Mouse (Mus musculus): ENCODE measurements around the gene Nsmce4a. TPM values are rescaled to one million over a fixed set of nuclear protein-coding genes. Genes with fewer than 3 reads are reported as not detected.

Gene Nsmce4a
- polyA plus RNA-seq, 1 experiment from 2014 or later, result 89.6 TPM

DNA sequence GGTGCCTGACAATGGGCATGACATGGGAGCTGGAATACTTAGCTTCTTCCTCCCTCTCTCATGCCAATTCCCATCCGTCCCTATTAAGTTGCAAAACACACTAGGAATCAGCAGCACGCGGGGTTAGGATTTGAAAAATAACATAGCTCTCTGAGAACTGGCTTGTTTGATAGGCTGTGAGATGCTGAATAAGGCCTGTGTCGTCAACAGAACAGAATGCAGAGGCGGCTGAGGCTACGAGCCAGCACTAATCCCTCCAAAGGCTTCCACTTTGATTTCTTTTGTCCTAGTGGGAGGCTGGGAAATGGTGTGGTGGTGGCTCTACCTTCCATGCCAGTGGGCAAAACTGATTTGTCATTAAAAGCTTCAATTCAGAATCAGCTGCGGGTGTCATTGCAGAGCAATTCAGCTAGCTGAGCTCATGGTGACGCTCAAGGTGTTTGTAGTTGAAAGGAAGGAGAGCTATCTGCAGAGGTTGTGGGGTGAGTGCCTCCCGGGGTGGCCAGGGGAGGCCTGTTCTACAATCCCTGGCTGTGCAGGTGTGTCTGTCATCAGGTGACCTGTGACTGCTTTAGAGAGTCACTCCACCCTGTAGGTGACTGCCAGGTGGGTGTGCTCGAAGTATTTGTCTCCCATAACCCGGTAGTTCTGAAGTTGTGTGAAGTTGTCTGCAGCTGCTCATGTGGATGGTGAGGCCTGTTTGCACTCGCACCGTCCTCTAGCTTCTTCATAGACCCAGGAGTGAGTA, 17.3 kb upstream of the Nsmce4a start:
- no peak for ATAC-seq (ENCODE audit: low read depth)
- 63% methylated on average over 13 of the region's 13 CpGs for WGBS
- Histone ChIP-seq H3K9me3 (ENCODE audit: control insufficient read depth, low read length) (no peaks in the 10 kb centered on the region), H3K9ac (replicated peaks; ENCODE audit: low read depth, low read length) (no peak overlapping the region), H3K4me3 (ENCODE audit: low read depth, low read length) (no peak overlapping the region), H3K4me1 (ENCODE audit: control insufficient read depth, insufficient read depth, low read length) (no peaks in the 10 kb centered on the region), H3K36me3 (ENCODE audit: control insufficient read depth, insufficient read depth, low read length) (no peaks in the 10 kb centered on the region), H3K27me3 (ENCODE audit: control insufficient read depth, insufficient read depth, low read length) (no peaks in the 10 kb centered on the region), H3K4me2 (ENCODE audit: low read depth, low read length) (no peak overlapping the region), H3K27ac (ENCODE audit: low read depth, low read length) (no peak overlapping the region)

DNA sequence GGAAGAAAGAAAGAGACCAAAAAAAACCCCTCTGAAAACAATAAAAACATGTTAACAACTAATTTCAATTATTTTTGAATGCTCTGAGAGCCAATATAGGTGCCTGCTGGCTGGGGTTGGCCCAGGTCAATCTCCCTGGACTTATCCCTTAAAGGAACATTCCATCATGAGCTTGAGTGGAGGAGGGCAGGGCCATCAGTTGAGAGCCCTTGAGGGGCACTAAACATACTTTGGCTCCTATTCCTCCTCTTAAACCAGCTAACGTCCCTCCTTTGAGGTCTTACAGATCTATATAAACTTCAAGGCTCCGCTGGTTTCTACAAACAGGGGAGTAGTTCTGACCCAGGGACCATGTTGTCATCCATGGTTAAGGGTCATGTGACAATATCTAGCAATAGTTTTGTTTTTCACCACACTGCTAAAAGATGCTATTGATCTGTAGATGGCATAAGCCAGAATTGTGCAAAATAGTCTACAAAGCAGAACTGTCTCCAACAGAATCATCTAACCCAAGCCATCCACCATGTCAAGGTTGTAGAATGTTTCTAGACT, 13.7 kb upstream of the Nsmce4a start:
- ATAC-seq (ENCODE audit: low read depth), result no peak
- Histone ChIP-seq H3K27ac (ENCODE audit: low read depth, low read length) (no peak overlapping the region), H3K4me2 (ENCODE audit: low read depth, low read length) (no peak overlapping the region), H3K4me1 (ENCODE audit: control insufficient read depth, insufficient read depth, low read length) (no peaks in the 10 kb centered on the region), H3K4me3 (ENCODE audit: low read depth, low read length) (no peak overlapping the region), H3K27me3 (ENCODE audit: control insufficient read depth, insufficient read depth, low read length) (no peaks in the 10 kb centered on the region), H3K9ac (replicated peaks; ENCODE audit: low read depth, low read length) (no peak overlapping the region), H3K9me3 (ENCODE audit: control insufficient read depth, low read length) (no peaks in the 10 kb centered on the region), H3K36me3 (ENCODE audit: control insufficient read depth, insufficient read depth, low read length) (no peaks in the 10 kb centered on the region)
- 89% methylated on average over 2 of the region's 2 CpGs for WGBS

DNA sequence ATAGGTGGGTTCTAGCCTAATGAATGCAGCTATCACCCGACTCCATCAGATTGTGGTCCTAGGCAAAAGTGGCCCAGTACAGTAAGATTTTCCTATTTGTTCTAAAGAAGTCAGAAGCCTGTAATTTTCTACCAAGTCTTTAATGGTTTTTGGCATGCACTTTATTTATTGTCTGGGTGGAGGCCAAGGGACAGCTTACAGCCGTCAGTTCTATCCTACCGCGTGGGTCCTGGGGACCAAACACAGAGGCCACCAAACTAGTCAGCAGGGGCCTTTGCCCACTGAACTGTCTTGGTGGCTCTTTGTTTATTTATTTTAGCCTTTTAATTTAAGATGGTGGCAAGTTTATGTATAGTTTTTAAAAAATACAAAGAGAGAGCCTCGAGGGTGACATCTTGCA, 5.7 kb upstream of the Nsmce4a start:
- H3K4me1 ChIP-seq (ENCODE audit: control insufficient read depth, insufficient read depth, low read length), result no peaks in the 10 kb centered on the region
- no peaks in the 10 kb centered on the region for H3K36me3 ChIP-seq (ENCODE audit: control insufficient read depth, insufficient read depth, low read length)
- no peak overlapping the region for H3K27ac ChIP-seq (ENCODE audit: low read depth, low read length)
- ATAC-seq (ENCODE audit: low read depth), result no peak
- WGBS, result 78% methylated on average over 5 of the region's 5 CpGs
- no peaks in the 10 kb centered on the region for H3K27me3 ChIP-seq (ENCODE audit: control insufficient read depth, insufficient read depth, low read length)
- no peak overlapping the region for H3K4me2 ChIP-seq (ENCODE audit: low read depth, low read length)
- no peak overlapping the region for H3K4me3 ChIP-seq (ENCODE audit: low read depth, low read length)
- no peak overlapping the region for H3K9ac ChIP-seq (replicated peaks; ENCODE audit: low read depth, low read length)
- H3K9me3 ChIP-seq (ENCODE audit: control insufficient read depth, low read length), result no peaks in the 10 kb centered on the region

DNA sequence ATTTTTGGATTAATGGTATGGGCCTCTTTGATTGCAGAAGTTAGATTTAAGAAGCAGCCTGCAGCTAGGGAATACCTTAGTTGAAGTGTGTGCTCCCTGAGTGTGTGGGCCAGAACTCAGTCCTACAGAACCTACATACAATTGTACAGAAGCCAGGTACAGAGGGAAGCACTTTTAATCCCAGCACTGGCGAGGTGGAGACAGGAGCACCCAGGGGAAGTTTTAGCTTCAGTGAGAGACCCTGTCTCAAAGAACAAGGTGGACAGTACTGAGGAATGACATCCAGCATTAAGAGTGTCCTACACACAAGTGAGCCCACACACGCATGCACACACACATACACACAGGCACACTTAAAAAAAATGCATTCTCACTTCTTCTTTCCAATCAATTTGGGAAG, 5.1 kb upstream of the Nsmce4a start:
- no peaks in the 10 kb centered on the region for H3K4me1 ChIP-seq (ENCODE audit: control insufficient read depth, insufficient read depth, low read length)
- H3K9me3 ChIP-seq (ENCODE audit: control insufficient read depth, low read length), result no peaks in the 10 kb centered on the region
- 92% methylated on average over 2 of the region's 2 CpGs for WGBS
- H3K4me3 ChIP-seq (ENCODE audit: low read depth, low read length), result no peak overlapping the region
- no peaks in the 10 kb centered on the region for H3K36me3 ChIP-seq (ENCODE audit: control insufficient read depth, insufficient read depth, low read length)
- no peak overlapping the region for H3K27ac ChIP-seq (ENCODE audit: low read depth, low read length)
- H3K4me2 ChIP-seq (ENCODE audit: low read depth, low read length), result no peak overlapping the region
- H3K9ac ChIP-seq (replicated peaks; ENCODE audit: low read depth, low read length), result no peak overlapping the region
- no peaks in the 10 kb centered on the region for H3K27me3 ChIP-seq (ENCODE audit: control insufficient read depth, insufficient read depth, low read length)
- ATAC-seq (ENCODE audit: low read depth), result no peak

DNA sequence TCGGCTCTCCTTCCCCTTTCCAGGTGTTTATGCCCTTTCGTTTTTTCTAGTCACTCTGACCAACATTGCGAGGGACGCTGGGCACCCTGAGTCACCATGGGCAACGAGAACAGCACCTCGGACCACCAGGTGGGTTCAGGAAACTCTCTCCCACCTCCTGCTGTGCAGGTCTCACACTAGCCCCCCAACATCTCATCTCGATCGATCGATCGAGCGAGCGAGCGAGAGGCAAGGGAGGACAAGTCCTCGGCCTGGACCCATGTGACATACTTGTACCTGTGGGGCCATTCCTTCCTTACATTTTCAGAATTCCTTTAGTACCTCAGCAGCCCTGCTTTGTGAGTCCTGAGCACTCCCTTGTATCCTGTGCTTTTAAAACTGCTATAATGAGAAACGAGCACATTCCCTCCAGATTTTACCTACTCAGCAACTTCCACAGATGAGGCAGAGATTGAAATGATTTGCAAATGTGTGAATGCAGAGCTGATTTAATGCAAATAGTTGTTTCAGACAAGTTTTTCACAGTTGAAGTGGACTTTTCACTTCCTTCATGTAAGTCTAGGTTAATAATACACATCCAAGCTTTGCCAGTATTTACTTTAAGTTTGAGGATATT, 4.6 kb upstream of the Nsmce4a start, which contains the start of gene Tacc2:
Tacc2 (plus strand) TSS at position 51 of the 616 bp plus-strand sequence.
- no peak for ATAC-seq (ENCODE audit: low read depth)
- Histone ChIP-seq H3K27ac (ENCODE audit: low read depth, low read length) (no peak within 1 kb of the TSS; the same call in 1 of the 2 replicates), H3K27me3 (ENCODE audit: control insufficient read depth, insufficient read depth, low read length) (no peaks in the 10 kb centered on the region), H3K9me3 (ENCODE audit: control insufficient read depth, low read length) (no peaks in the 10 kb centered on the region), H3K4me2 (ENCODE audit: low read depth, low read length) (no peak within 1 kb of the TSS), H3K36me3 (ENCODE audit: control insufficient read depth, insufficient read depth, low read length) (no peaks in the 10 kb centered on the region), H3K9ac (replicated peaks; ENCODE audit: low read depth, low read length) (no peak within 1 kb of the TSS), H3K4me1 (ENCODE audit: control insufficient read depth, insufficient read depth, low read length) (no peaks in the 10 kb centered on the region), H3K4me3 (ENCODE audit: low read depth, low read length) (no peak within 1 kb of the TSS)
- 49% methylated on average over 15 of the region's 15 CpGs for WGBS

DNA sequence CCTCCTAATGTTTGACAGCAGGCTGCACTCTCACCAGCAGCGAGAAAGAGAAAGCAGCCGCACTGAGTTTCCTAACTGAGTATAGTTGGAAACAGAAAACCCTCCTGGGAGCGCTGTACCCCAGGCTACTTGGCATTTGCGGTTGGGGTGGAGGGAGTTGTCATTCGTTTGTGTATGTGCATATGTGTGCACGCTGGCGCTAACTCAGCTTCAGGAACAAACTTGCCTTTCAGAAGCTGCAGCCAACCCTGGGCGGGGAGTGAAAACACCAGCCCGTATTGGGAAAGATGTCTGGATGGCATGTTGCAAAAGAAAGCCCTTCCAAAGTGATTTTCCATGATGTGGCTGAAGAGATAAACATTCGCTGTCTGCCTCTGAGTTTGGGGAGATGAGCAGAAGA, 4.1 kb upstream of the Nsmce4a start:
- H3K27me3 ChIP-seq (ENCODE audit: control insufficient read depth, insufficient read depth, low read length), result no peaks in the 10 kb centered on the region
- ATAC-seq (ENCODE audit: low read depth), result no peak
- no peaks in the 10 kb centered on the region for H3K9me3 ChIP-seq (ENCODE audit: control insufficient read depth, low read length)
- 39% methylated on average over 10 of the region's 10 CpGs for WGBS
- H3K27ac ChIP-seq (ENCODE audit: low read depth, low read length), result no peak overlapping the region; the same call in 1 of the 2 replicates
- H3K4me3 ChIP-seq (ENCODE audit: low read depth, low read length), result no peak overlapping the region
- no peaks in the 10 kb centered on the region for H3K36me3 ChIP-seq (ENCODE audit: control insufficient read depth, insufficient read depth, low read length)
- no peaks in the 10 kb centered on the region for H3K4me1 ChIP-seq (ENCODE audit: control insufficient read depth, insufficient read depth, low read length)
- no peak overlapping the region for H3K9ac ChIP-seq (replicated peaks; ENCODE audit: low read depth, low read length)
- H3K4me2 ChIP-seq (ENCODE audit: low read depth, low read length), result no peak overlapping the region

DNA sequence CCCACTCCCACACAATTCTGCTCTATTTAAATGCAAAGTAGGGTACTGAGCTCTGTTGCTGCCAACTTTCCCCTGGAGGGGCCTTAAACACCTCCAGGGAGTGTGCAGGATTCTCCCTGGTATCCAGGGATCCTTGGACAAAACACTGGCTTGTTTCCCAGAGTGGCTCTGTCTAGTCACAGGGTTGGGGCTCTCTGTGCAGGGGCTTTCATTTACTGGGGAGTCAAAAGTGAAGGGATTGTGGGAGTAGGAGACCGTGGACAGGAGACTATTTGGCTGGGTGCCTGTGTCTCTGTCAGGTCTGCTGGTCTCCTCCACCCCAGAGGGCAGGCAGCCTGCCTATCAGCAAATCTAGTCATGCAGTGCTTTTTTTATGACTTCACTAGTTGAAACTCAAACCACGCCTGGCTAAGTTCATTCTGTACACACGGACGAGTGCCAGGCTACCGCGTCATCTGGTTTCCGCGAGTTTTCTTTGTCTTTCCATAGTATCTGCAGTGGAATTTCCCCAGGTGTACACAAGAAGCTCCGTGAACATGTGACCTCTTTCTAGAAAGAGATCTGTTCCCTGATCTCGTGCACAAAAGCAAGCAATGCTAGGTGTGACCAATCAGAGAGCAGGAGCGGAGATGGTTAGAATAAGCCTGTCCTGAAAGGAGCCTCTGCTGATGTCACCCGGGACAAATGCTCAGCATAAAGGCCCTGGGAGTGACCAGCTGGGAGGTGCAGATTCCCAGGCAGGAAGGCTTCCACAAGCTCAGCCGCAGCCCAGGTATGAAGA, 1.5 kb upstream of the Nsmce4a start:
- ATAC-seq (ENCODE audit: low read depth), result peak; percentile 94
- peak overlapping the region; percentile 23; the same call in 1 of the 2 replicates for H3K4me2 ChIP-seq (ENCODE audit: low read depth, low read length)
- no peaks in the 10 kb centered on the region for H3K36me3 ChIP-seq (ENCODE audit: control insufficient read depth, insufficient read depth, low read length)
- peak overlapping the region; percentile 64 for H3K27ac ChIP-seq (ENCODE audit: low read depth, low read length)
- no peak overlapping the region for H3K9ac ChIP-seq (replicated peaks; ENCODE audit: low read depth, low read length)
- H3K4me1 ChIP-seq (ENCODE audit: control insufficient read depth, insufficient read depth, low read length), result no peaks in the 10 kb centered on the region
- WGBS, result 40% methylated on average over 13 of the region's 13 CpGs
- no peaks in the 10 kb centered on the region for H3K27me3 ChIP-seq (ENCODE audit: control insufficient read depth, insufficient read depth, low read length)
- no peaks in the 10 kb centered on the region for H3K9me3 ChIP-seq (ENCODE audit: control insufficient read depth, low read length)
- no peak overlapping the region for H3K4me3 ChIP-seq (ENCODE audit: low read depth, low read length)

DNA sequence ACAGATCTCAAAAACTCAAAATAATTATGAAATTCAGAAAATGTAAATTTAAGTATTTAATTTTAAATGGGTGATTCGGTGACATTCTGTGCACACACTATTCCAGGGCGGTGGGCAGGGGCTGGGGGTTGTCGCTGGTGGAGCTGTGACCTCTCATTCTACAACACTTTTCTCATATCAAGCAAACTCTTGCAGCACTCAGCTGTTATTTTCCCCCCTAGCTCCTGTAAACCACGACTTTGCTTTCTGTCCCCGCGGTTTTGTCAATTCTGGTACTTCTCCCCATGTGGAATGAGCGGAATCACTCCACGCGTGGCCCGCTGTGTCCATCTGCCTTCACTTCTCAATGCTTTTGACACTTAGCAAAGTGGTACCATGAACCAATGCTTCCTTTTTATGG, 828 bp upstream of the Nsmce4a start:
- Histone ChIP-seq H3K27me3 (ENCODE audit: control insufficient read depth, insufficient read depth, low read length) (no peaks in the 10 kb centered on the region), H3K4me1 (ENCODE audit: control insufficient read depth, insufficient read depth, low read length) (no peaks in the 10 kb centered on the region), H3K36me3 (ENCODE audit: control insufficient read depth, insufficient read depth, low read length) (no peaks in the 10 kb centered on the region), H3K9me3 (ENCODE audit: control insufficient read depth, low read length) (no peaks in the 10 kb centered on the region), H3K4me3 (ENCODE audit: low read depth, low read length) (no peak overlapping the region), H3K27ac (ENCODE audit: low read depth, low read length) (no peak overlapping the region), H3K9ac (replicated peaks; ENCODE audit: low read depth, low read length) (no peak overlapping the region), H3K4me2 (ENCODE audit: low read depth, low read length) (no peak overlapping the region)
- WGBS, result 84% methylated on average over 10 of the region's 10 CpGs
- peak; percentile 29; the same call in 1 of the 2 replicates for ATAC-seq (ENCODE audit: low read depth)
